Mouse (Mus musculus) stomach, embryonic 15.5 days (tissue): Measurements from ENCODE around the gene Sh3bp5. TPM values are rescaled to one million over a fixed set of nuclear protein-coding genes. Genes with fewer than 3 reads are reported as not detected.

Source experiments
- ATAC-seq: fragments of 200-750 bp; cut with Nextera tagmentation; 2 replicates; pipeline ENCODE4 v1.8.0; 2017; ENCODE audit warnings: low read depth, moderate number of reproducible peaks, moderate TSS enrichment; ENCODE audit not compliant: insufficient read depth, low FRiP score
- H3K27ac ChIP-seq: fragments of 300-500 bp; sonication (generic); 2 replicates; pipeline ENCODE4 v1.5.1; 2015; ENCODE audit warnings: mild to moderate bottlenecking, inconsistent platforms
- H3K27me3 ChIP-seq: fragments of 300-500 bp; sonication (generic); replicated peaks from 2 replicates; pipeline ENCODE4 v1.6.1; 2015; ENCODE audit warnings: inconsistent platforms
- H3K36me3 ChIP-seq: fragments of 300-500 bp; sonication (generic); 2 replicates; pipeline ENCODE4 v1.6.1; 2015; ENCODE audit warnings: inconsistent platforms
- H3K4me1 ChIP-seq: fragments of 300-500 bp; sonication (generic); 2 replicates; pipeline ENCODE4 v1.6.1; 2015; ENCODE audit warnings: inconsistent platforms
- H3K4me2 ChIP-seq: fragments of 300-500 bp; sonication (generic); 2 replicates; pipeline ENCODE4 v1.6.1; 2015; ENCODE audit warnings: mild to moderate bottlenecking, inconsistent platforms
- H3K4me3 ChIP-seq: fragments of 300-500 bp; sonication (generic); replicated peaks from 2 replicates; pipeline ENCODE4 v1.5.1; 2015; ENCODE audit warnings: inconsistent platforms
- H3K9ac ChIP-seq: fragments of 300-500 bp; sonication (generic); 2 replicates; pipeline ENCODE4 v1.6.1; 2015; ENCODE audit warnings: inconsistent platforms
- H3K9me3 ChIP-seq: fragments of 300-500 bp; sonication (generic); 2 replicates; pipeline ENCODE4 v1.6.1; 2016; ENCODE audit warnings: inconsistent platforms
- WGBS: fragments of 180-500 bp; shearing (Covaris S2); methylation state at CpG from one replicate; pipeline ENCODE4 v1.1.7; 2015; 5-methylcytosine and 5-hydroxymethylcytosine counted together
- polyA plus RNA-seq: library from polyadenylated mRNA; unstranded; fragments of >200 nt; fragmentation: Nextera tagmentation; extraction: Ambion mirVana; gene quantifications from 2 replicates; pipeline ENCODE4 v1.2.1, GENCODE M21; 2015

Gene Sh3bp5
- polyA plus RNA-seq, 1 experiment from 2014 or later: 22.0 TPM

DNA sequence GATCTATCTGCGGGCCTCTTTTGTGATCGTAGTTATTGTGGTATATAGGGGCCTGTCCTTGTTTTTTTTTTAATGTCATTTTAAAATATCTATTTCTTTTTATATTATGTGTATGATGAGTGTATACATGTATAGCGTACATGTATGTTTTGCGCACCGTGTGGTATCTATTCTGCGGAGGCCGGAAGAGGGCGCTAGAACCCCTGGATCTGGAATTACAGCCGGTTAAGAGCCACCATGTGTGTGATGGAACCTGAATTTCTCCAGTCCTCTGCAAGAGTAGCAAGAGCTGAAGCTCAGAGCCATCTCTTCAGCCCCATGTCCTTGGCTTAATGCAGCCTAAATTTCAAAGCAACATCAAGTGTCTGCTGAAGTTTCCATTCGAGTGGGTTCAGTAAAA, 111.0 kb downstream of the Sh3bp5 start:
- no peaks in the 10 kb centered on the region for H3K4me1 ChIP-seq
- no peak for ATAC-seq
- H3K27me3 ChIP-seq: no peaks in the 10 kb centered on the region
- H3K4me3 ChIP-seq: no peak overlapping the region
- H3K9ac ChIP-seq: no peak overlapping the region
- 70% methylated on average over 10 of the region's 10 CpGs for WGBS
- H3K9me3 ChIP-seq: no peaks in the 10 kb centered on the region
- H3K27ac ChIP-seq: no peak overlapping the region
- H3K4me2 ChIP-seq: no peak overlapping the region
- H3K36me3 ChIP-seq: no peaks in the 10 kb centered on the region

DNA sequence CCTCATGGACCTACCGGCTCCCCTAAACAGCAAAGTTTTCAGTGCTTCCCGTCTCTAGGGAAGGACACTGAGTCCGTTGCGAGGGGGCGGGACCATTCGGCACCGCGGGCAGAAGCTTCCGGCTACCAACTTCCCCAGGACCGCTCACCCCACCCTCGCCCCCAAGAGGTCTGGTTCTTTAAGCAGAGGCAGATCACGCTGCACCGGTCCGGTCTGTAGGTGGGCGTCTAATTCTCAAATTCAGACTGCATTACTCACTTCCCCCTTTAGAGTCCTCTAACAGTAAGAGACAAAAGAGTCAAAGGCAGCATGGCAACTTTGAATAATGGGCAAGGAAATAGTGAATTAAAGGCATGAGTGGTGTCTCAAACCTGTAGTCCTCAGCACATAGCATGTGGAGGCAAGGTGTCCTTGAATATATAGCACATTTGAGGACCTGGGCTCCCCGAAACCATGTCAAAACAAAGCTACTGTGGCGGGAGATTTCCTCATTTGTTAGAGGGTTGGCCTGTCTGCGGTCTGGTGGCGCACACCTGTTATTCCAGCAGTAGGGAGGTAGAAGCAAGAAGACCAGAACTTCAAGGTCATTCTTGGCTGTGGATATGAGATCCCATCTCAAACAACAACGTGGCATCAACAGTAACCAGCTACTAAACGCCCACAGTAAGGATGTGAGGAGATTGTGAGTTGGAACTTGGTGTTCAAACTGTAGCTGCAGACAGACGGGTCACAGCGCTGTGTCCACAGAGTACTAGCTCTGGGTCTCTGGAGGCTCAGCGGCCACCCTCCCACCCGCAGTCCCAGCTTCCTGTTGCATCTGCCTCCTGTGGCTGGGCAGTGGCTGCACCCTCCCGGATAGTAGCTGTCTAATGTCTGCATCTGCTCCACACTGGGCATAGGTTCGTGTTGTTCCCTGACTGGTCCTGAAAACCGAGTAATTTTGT, 111.8 kb downstream of the Sh3bp5 start, which contains the start of gene Dnah1:
Dnah1 (minus strand) TSS at position 48 of the 944 bp plus-strand sequence.
- Histone ChIP-seq H3K4me2 (peak within 1 kb of the TSS; percentile 72), H3K4me1 (no peaks in the 10 kb centered on the region), H3K9me3 (no peaks in the 10 kb centered on the region), H3K4me3 (peak within 1 kb of the TSS; percentile 36), H3K9ac (no peak within 1 kb of the TSS), H3K27me3 (no peaks in the 10 kb centered on the region), H3K27ac (no peak within 1 kb of the TSS), H3K36me3 (no peaks in the 10 kb centered on the region)
- WGBS: 26% methylated on average over 28 of the region's 28 CpGs
- ATAC-seq: peak; percentile 73; the same call in 1 of the 2 replicates

DNA sequence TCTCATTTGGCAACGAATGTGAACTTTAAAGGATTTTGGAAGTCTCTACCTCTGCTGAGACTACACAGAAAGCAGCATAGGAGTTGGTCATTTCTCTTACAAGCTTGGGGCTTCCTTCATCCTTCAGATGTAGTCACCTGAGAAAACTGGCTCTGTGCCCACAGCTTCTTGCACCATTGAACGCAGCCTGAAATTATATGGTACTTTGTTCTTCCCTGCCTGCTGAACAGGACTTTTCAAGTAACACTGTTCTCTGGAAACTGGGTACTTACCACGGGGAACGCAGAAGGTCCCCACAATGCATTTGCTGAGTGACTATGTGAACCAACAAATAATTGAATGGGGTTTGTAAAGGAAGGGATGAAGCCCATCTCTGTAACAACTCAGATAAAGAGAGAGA, 112.7 kb downstream of the Sh3bp5 start:
- Histone ChIP-seq H3K27me3 (no peaks in the 10 kb centered on the region), H3K36me3 (no peaks in the 10 kb centered on the region), H3K27ac (no peak overlapping the region), H3K9ac (no peak overlapping the region), H3K4me3 (peak overlapping the region; percentile 36), H3K4me2 (peak overlapping the region; percentile 72), H3K9me3 (no peaks in the 10 kb centered on the region), H3K4me1 (no peaks in the 10 kb centered on the region)
- no peak for ATAC-seq
- 76% methylated on average over 4 of the region's 4 CpGs for WGBS

DNA sequence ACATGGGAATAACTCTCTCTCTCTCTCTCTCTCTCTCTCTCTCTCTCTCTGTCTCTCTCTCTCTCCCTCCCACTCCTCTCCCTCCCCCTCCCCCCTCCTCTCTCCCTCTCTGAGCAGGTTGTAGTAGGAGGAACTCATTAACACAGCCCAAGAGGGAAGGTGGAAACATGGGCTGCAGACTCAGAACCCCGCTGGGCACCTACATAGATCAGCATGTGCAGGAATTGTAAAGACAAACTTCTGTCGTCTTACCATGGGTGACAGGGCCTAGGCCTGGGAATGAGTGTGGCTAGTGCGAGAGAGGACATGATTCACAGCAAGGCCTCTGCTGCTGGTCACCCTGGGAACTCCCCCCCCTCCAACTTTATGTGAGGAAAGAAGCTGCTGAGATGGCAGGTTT, 113.7 kb downstream of the Sh3bp5 start:
- WGBS: 86% methylated on average over 3 of the region's 3 CpGs
- H3K9me3 ChIP-seq: no peaks in the 10 kb centered on the region
- H3K36me3 ChIP-seq: no peaks in the 10 kb centered on the region
- no peak overlapping the region for H3K4me2 ChIP-seq
- no peak overlapping the region for H3K27ac ChIP-seq
- no peaks in the 10 kb centered on the region for H3K4me1 ChIP-seq
- no peak for ATAC-seq
- no peak overlapping the region for H3K4me3 ChIP-seq
- H3K9ac ChIP-seq: no peak overlapping the region
- H3K27me3 ChIP-seq: no peaks in the 10 kb centered on the region

DNA sequence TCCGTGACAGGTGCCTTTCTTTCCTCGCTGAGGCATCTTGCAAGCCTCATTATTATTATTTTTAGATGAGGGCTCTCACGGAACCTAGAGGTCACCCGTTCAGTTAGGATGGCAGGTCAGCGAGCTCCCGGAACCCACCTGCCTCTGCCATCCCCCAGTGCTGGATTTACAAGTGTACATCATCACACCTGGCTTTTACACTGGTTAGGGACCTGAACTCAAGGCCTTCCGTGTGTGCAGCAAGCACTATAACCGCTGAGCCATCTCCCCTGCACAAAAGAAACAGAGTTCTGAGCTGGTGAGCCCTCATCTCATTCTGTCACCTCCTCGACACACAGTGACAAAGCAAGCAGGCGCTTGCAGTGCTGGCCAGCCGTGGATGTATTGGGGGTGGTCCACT, 114.7 kb downstream of the Sh3bp5 start:
- Histone ChIP-seq H3K27ac (no peak overlapping the region), H3K9me3 (no peaks in the 10 kb centered on the region), H3K4me2 (no peak overlapping the region), H3K4me3 (no peak overlapping the region), H3K27me3 (no peaks in the 10 kb centered on the region), H3K9ac (no peak overlapping the region), H3K36me3 (no peaks in the 10 kb centered on the region), H3K4me1 (no peaks in the 10 kb centered on the region)
- ATAC-seq: no peak
- 87% methylated on average over 11 of the region's 11 CpGs for WGBS

DNA sequence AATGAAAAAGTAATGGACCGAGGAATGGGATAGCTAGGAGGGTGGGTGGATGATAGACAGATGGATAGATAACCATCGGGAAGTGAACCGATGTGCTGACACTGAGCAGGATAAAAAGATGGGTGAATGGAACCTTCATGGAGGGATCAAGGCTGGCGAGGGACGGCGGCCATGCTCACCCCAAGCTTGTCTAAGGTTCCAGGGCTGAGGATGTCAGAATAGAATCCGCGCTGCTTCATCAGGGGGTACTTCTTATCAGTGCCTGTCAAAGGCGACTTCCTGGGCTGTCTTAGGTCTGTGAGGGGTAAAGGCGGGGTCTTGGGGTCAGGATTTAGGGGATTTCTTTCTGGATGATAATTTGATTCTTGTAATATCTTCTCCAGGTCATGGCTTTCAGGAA, 116.3 kb downstream of the Sh3bp5 start:
- WGBS: 77% methylated on average over 10 of the region's 10 CpGs
- H3K36me3 ChIP-seq: no peaks in the 10 kb centered on the region
- no peak overlapping the region for H3K4me3 ChIP-seq
- no peak overlapping the region for H3K27ac ChIP-seq
- H3K4me1 ChIP-seq: no peaks in the 10 kb centered on the region
- no peak for ATAC-seq
- no peak overlapping the region for H3K4me2 ChIP-seq
- no peaks in the 10 kb centered on the region for H3K27me3 ChIP-seq
- H3K9me3 ChIP-seq: no peaks in the 10 kb centered on the region
- H3K9ac ChIP-seq: no peak overlapping the region

DNA sequence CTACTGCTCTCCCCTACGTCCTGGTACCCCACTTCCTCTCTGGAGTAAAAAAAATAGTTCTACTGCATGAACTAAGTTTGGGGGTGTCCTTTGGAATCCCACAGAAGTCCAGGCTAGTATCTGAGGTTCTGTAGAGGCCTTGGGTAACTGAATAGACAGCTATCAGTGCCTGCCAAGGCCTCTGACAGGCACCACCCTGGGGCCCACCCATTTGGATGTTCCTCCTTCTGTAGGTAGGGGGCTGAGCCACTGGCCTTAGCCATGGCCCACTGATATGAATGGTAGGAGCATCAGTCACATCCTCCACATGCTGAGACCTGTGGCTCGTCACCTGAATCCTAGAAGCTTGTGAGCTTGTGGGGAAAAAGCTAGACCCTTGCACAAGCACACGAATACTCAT, 118.1 kb downstream of the Sh3bp5 start:
- Histone ChIP-seq H3K4me1 (no peaks in the 10 kb centered on the region), H3K4me2 (no peak overlapping the region), H3K4me3 (no peak overlapping the region), H3K27me3 (no peaks in the 10 kb centered on the region), H3K9ac (no peak overlapping the region), H3K9me3 (no peaks in the 10 kb centered on the region), H3K36me3 (no peaks in the 10 kb centered on the region), H3K27ac (no peak overlapping the region)
- ATAC-seq: peak; percentile 66; the same call in 1 of the 2 replicates
- WGBS: 86% methylated on average over 3 of the region's 3 CpGs

DNA sequence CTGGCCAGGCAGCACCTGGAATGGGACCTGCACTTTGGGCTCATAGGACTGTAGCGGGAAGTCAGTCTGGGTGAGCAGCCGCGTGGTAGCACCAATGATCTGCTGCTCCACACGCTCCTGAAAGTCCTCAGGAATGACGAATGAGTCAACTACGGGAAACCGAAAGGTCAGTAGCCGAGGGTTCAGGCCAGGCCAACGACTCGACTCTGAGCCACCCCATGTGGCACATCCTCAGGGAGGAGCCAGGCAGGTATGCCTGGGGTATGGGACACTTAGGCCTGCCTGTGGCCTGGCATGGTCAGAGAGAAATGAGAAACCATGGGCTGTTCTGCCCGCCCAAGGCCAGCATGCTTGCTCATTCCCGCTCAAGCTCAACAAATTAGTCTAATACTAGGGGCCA, 119.3 kb downstream of the Sh3bp5 start:
- H3K27me3 ChIP-seq: no peaks in the 10 kb centered on the region
- 0 out of 2 replicates have a peak, but pooled peaks have one; percentile 14 for ATAC-seq

DNA sequence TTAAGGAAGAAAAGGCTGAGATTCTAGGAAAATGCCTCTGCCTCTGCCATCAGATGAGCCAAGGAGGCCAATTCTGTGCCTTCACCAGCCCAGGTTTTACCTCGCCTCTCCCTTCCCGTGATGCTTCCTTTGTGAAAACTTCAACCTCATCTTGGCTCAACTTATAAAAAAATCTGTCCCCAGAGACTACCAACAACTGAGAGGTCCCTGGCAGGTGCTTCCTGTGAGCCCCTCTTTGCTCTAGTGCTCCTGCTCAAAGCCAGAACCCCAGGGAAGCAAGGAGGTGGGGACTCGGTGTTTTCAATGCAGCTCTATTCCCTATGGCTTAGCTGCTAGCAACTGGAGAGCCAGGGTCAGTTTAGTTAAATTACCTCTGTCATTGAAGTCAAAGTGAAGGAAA, 122.7 kb downstream of the Sh3bp5 start:
- no peak for ATAC-seq
- H3K27me3 ChIP-seq: no peaks in the 10 kb centered on the region
- H3K4me3 ChIP-seq: no peak overlapping the region
- no peak overlapping the region for H3K9ac ChIP-seq
- H3K27ac ChIP-seq: no peak overlapping the region
- no peaks in the 10 kb centered on the region for H3K36me3 ChIP-seq
- H3K4me2 ChIP-seq: no peak overlapping the region
- WGBS: 59% methylated on average over 3 of the region's 3 CpGs
- no peaks in the 10 kb centered on the region for H3K4me1 ChIP-seq
- no peaks in the 10 kb centered on the region for H3K9me3 ChIP-seq

More for the DNA sequence above, 119.3 kb downstream of the Sh3bp5 start:
- Histone ChIP-seq H3K4me2 (no peak overlapping the region), H3K4me1 (no peaks in the 10 kb centered on the region), H3K9ac (no peak overlapping the region), H3K27ac (no peak overlapping the region), H3K36me3 (no peaks in the 10 kb centered on the region), H3K9me3 (no peaks in the 10 kb centered on the region), H3K4me3 (no peak overlapping the region)
- 59% methylated on average over 12 of the region's 12 CpGs for WGBS

Other genes starting within 250 kb of the Sh3bp5 start
- gene Tnnc1, start 227.8 kb downstream of the Sh3bp5 start, polyA plus RNA-seq: 7.1 and 9.8 TPM in 2 replicates
- 319 and 363 TPM in 2 replicates for gene Nisch, start 219.1 kb downstream of the Sh3bp5 start, polyA plus RNA-seq
- 0.73 and 1.0 TPM in 2 replicates for gene Sema3g, start 218.2 kb downstream of the Sh3bp5 start, polyA plus RNA-seq
- 11.2 and 11.8 TPM in 2 replicates for gene Phf7, start 184.8 kb downstream of the Sh3bp5 start, polyA plus RNA-seq
- 59.7 and 67.7 TPM in 2 replicates for gene Bap1, start 184.6 kb downstream of the Sh3bp5 start, polyA plus RNA-seq
- gene Dnah1, start 112.2 kb downstream of the Sh3bp5 start, polyA plus RNA-seq: 3.5 and 4.0 TPM in 2 replicates
- 37.8 and 41.8 TPM in 2 replicates for gene Capn7, start 99.4 kb downstream of the Sh3bp5 start, polyA plus RNA-seq
- 21.6 and 22.4 TPM in 2 replicates for gene Eaf1, start 58.3 kb upstream of the Sh3bp5 start, polyA plus RNA-seq
- 56.6 and 56.7 TPM in 2 replicates for gene Mettl6, start 59.0 kb upstream of the Sh3bp5 start, polyA plus RNA-seq
- gene Colq, start 155.3 kb upstream of the Sh3bp5 start, polyA plus RNA-seq: 0.63 and 1.1 TPM in 2 replicates
- not detected in 2 replicates for gene Gm49387, start 204.8 kb upstream of the Sh3bp5 start, polyA plus RNA-seq
- 27.5 and 27.6 TPM in 2 replicates for gene Btd, start 204.9 kb upstream of the Sh3bp5 start, polyA plus RNA-seq
- 13.0 and 13.8 TPM in 2 replicates for gene Hacl1, start 205.2 kb upstream of the Sh3bp5 start, polyA plus RNA-seq